Mouse (Mus musculus): ENCODE measurements around the gene 4632433K11Rik. TPM values are rescaled to one million over a fixed set of nuclear protein-coding genes. Genes with fewer than 3 reads are reported as not detected.

The 4632433K11Rik gene
- polyA plus RNA-seq, 1 experiment from 2014 or later = not detected

DNA sequence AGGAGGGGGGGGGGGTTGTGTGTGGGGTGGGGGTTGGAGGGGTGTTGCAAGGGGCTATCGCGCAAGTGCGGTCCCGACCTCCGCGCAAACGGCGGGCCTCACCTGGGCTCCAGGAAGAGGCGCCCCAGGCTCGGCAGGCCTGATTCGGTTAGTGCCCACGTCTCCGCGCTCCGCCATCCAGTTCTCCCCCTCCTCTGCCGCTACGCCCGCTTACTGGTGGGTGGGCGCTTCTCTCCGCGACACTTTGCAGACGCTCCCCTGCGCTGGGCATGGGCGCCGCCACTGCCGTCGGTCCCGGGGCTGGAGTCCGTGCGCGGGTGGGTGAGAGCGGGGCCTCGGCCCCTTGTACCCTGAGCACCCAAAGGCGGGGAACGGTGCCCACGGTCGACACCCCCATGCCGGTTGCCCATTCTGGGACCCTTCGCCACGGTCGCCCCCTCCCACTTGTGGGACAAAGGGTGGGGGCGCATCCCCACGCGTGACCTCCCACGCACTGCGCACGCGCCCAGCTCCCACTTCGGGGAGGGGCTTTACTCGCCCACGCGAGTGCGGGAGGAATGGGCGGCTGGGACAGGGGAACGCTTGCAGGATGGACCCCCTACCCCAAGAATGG is 22.8 kb downstream of the 4632433K11Rik start:
- H3K9me3 ChIP-seq (ENCODE audit: control insufficient read depth, low read length) = no peaks in the 10 kb centered on the region
- H3K9ac ChIP-seq (ENCODE audit: low read length) = peak overlapping the region; percentile 62
- peak overlapping the region; percentile 38 for H3K4me3 ChIP-seq (ENCODE audit: low read depth, low read length)
- H3K27ac ChIP-seq (ENCODE audit: low read depth, low read length) = no peak overlapping the region
- DNase-seq (ENCODE audit: low spot score) (peak; percentile 69), ATAC-seq (replicated peaks; ENCODE audit: low FRiP score) (no peak)
- peaks cover 33% of the 10 kb centered on the region for H3K4me1 ChIP-seq (replicated peaks; ENCODE audit: control insufficient read depth, insufficient read depth, low read length)
- H3K36me3 ChIP-seq (ENCODE audit: control insufficient read depth, insufficient read depth, low read length) = no peaks in the 10 kb centered on the region
- H3K27me3 ChIP-seq (ENCODE audit: control insufficient read depth, insufficient read depth, low read length) = peaks cover 59% of the 10 kb centered on the region
- peak overlapping the region; percentile 70 for H3K4me2 ChIP-seq (ENCODE audit: low read depth, low read length, severe bottlenecking)
- 3% methylated on average over 54 of the region's 55 CpGs for WGBS

DNA sequence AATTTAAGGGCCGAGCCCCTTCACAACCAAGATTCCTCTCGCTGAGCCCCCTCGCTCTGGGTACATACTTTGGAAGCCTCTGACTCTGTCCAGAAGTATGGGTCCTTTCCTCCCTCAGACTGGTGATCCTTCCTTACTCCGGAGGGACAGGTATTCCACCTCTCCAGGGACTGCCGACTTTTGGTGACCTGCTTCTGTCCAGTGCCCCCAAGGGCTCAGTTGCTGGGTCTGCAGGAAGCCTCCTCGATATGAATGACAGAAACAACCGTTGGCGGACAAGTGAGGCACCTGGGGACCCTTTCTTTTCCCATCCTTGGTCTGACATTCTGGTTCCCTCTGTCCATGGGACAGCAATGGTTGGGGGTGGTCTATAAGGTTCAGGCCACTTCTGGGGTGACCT is 23.5 kb downstream of the 4632433K11Rik start:
- 34% methylated on average over 8 of the region's 8 CpGs for WGBS
- H3K9ac ChIP-seq (ENCODE audit: low read length) = no peak overlapping the region
- no peak for DNase-seq (ENCODE audit: low spot score)

GRCm38 (mm10) chr7:5057804-5058203 is 23.9 kb downstream of the 4632433K11Rik start:
- Histone ChIP-seq H3K27ac (ENCODE audit: low read depth, low read length) (no peak overlapping the region), H3K9ac (ENCODE audit: low read length) (no peak overlapping the region), H3K4me1 (replicated peaks; ENCODE audit: control insufficient read depth, insufficient read depth, low read length) (peaks cover 24% of the 10 kb centered on the region), H3K4me2 (ENCODE audit: low read depth, low read length, severe bottlenecking) (no peak overlapping the region), H3K4me3 (ENCODE audit: low read depth, low read length) (no peak overlapping the region), H3K27me3 (ENCODE audit: control insufficient read depth, insufficient read depth, low read length) (peaks cover 52% of the 10 kb centered on the region), H3K36me3 (ENCODE audit: control insufficient read depth, insufficient read depth, low read length) (no peaks in the 10 kb centered on the region), H3K9me3 (ENCODE audit: control insufficient read depth, low read length) (no peaks in the 10 kb centered on the region)
- no peak for DNase-seq (ENCODE audit: low spot score)
- 29% methylated on average over 11 of the region's 11 CpGs for WGBS
- ATAC-seq (replicated peaks; ENCODE audit: low FRiP score) = no peak

More for the DNA sequence above, 23.5 kb downstream of the 4632433K11Rik start:
- no peak for ATAC-seq (replicated peaks; ENCODE audit: low FRiP score)
- Histone ChIP-seq H3K36me3 (ENCODE audit: control insufficient read depth, insufficient read depth, low read length) (no peaks in the 10 kb centered on the region), H3K27ac (ENCODE audit: low read depth, low read length) (no peak overlapping the region), H3K4me3 (ENCODE audit: low read depth, low read length) (peak overlapping the region; percentile 38; the same call in 1 of the 2 replicates), H3K4me2 (ENCODE audit: low read depth, low read length, severe bottlenecking) (peak overlapping the region; percentile 70; the same call in 1 of the 2 replicates), H3K9me3 (ENCODE audit: control insufficient read depth, low read length) (no peaks in the 10 kb centered on the region), H3K27me3 (ENCODE audit: control insufficient read depth, insufficient read depth, low read length) (peaks cover 56% of the 10 kb centered on the region), H3K4me1 (replicated peaks; ENCODE audit: control insufficient read depth, insufficient read depth, low read length) (peaks cover 29% of the 10 kb centered on the region)

- peaks cover 44% of the 10 kb centered on the region for H3K27me3 ChIP-seq (ENCODE audit: control insufficient read depth, insufficient read depth, low read length)
Observed at GRCm38 (mm10) chr7:5058631-5059030, 24.7 kb downstream of the 4632433K11Rik start.

GRCm38 (mm10) chr7:5059421-5059820 is 25.5 kb downstream of the 4632433K11Rik start:
- Histone ChIP-seq H3K9ac (ENCODE audit: low read length) (peak overlapping the region; percentile 86; the same call in 1 of the 2 replicates), H3K4me2 (ENCODE audit: low read depth, low read length, severe bottlenecking) (no peak overlapping the region), H3K27me3 (ENCODE audit: control insufficient read depth, insufficient read depth, low read length) (peaks cover 36% of the 10 kb centered on the region), H3K27ac (ENCODE audit: low read depth, low read length) (no peak overlapping the region), H3K36me3 (ENCODE audit: control insufficient read depth, insufficient read depth, low read length) (no peaks in the 10 kb centered on the region), H3K9me3 (ENCODE audit: control insufficient read depth, low read length) (no peaks in the 10 kb centered on the region), H3K4me3 (ENCODE audit: low read depth, low read length) (no peak overlapping the region), H3K4me1 (replicated peaks; ENCODE audit: control insufficient read depth, insufficient read depth, low read length) (peaks cover 20% of the 10 kb centered on the region)
- no peak for ATAC-seq (replicated peaks; ENCODE audit: low FRiP score)
- 90% methylated on average over 12 of the region's 12 CpGs for WGBS
- no peak for DNase-seq (ENCODE audit: low spot score)

More at GRCm38 (mm10) chr7:5058631-5059030, 24.7 kb downstream of the 4632433K11Rik start:
- H3K4me3 ChIP-seq (ENCODE audit: low read depth, low read length) = no peak overlapping the region
- 86% methylated on average over 1 of the region's 1 CpGs for WGBS
- H3K36me3 ChIP-seq (ENCODE audit: control insufficient read depth, insufficient read depth, low read length) = no peaks in the 10 kb centered on the region
- H3K9ac ChIP-seq (ENCODE audit: low read length) = no peak overlapping the region
- ATAC-seq (replicated peaks; ENCODE audit: low FRiP score) = no peak
- no peak overlapping the region for H3K4me2 ChIP-seq (ENCODE audit: low read depth, low read length, severe bottlenecking)
- peaks cover 18% of the 10 kb centered on the region for H3K4me1 ChIP-seq (replicated peaks; ENCODE audit: control insufficient read depth, insufficient read depth, low read length)
- no peak overlapping the region for H3K27ac ChIP-seq (ENCODE audit: low read depth, low read length)
- H3K9me3 ChIP-seq (ENCODE audit: control insufficient read depth, low read length) = no peaks in the 10 kb centered on the region
- no peak for DNase-seq (ENCODE audit: low spot score)

GRCm38 (mm10) chr7:5060239-5060731 is 26.4 kb downstream of the 4632433K11Rik start:
- Histone ChIP-seq H3K27me3 (ENCODE audit: control insufficient read depth, insufficient read depth, low read length) (peaks cover 27% of the 10 kb centered on the region), H3K4me2 (ENCODE audit: low read depth, low read length, severe bottlenecking) (peak overlapping the region; percentile 88), H3K4me1 (replicated peaks; ENCODE audit: control insufficient read depth, insufficient read depth, low read length) (peaks cover 20% of the 10 kb centered on the region), H3K9me3 (ENCODE audit: control insufficient read depth, low read length) (no peaks in the 10 kb centered on the region), H3K27ac (ENCODE audit: low read depth, low read length) (peak overlapping the region; percentile 98), H3K9ac (ENCODE audit: low read length) (peak overlapping the region; percentile 86), H3K36me3 (ENCODE audit: control insufficient read depth, insufficient read depth, low read length) (no peaks in the 10 kb centered on the region), H3K4me3 (ENCODE audit: low read depth, low read length) (peak overlapping the region; percentile 64)
- 0 out of 2 replicates have a peak, but pooled peaks have one; percentile 9 for ATAC-seq (replicated peaks; ENCODE audit: low FRiP score)
- 2% methylated on average over 27 of the region's 27 CpGs for WGBS
- peak; percentile 87 for DNase-seq (ENCODE audit: low spot score)

GRCm38 (mm10) chr7:5060944-5061773 is 27.2 kb downstream of the 4632433K11Rik start:
- H3K4me2 ChIP-seq (ENCODE audit: low read depth, low read length, severe bottlenecking) = peak overlapping the region; percentile 88
- under 1% methylated on average over 60 of the region's 60 CpGs for WGBS
- ATAC-seq (replicated peaks; ENCODE audit: low FRiP score) (peak; percentile 88), DNase-seq (ENCODE audit: low spot score) (peak; percentile 97)
- no peaks in the 10 kb centered on the region for H3K9me3 ChIP-seq (ENCODE audit: control insufficient read depth, low read length)
- peaks cover 20% of the 10 kb centered on the region for H3K4me1 ChIP-seq (replicated peaks; ENCODE audit: control insufficient read depth, insufficient read depth, low read length)
- peak overlapping the region; percentile 86 for H3K9ac ChIP-seq (ENCODE audit: low read length)
- H3K27me3 ChIP-seq (ENCODE audit: control insufficient read depth, insufficient read depth, low read length) = peaks cover 19% of the 10 kb centered on the region
- peak overlapping the region; percentile 98 for H3K27ac ChIP-seq (ENCODE audit: low read depth, low read length)
- H3K4me3 ChIP-seq (ENCODE audit: low read depth, low read length) = peak overlapping the region; percentile 64
- H3K36me3 ChIP-seq (ENCODE audit: control insufficient read depth, insufficient read depth, low read length) = no peaks in the 10 kb centered on the region

GRCm38 (mm10) chr7:5061774-5062359 is 27.9 kb downstream of the 4632433K11Rik start, which contains the start of gene U2af2:
TSS of gene U2af2 (plus strand) at chr7:5062143.
- DNase-seq (ENCODE audit: low spot score) (peak; percentile 98), ATAC-seq (replicated peaks; ENCODE audit: low FRiP score) (peak; percentile 86)
- Histone ChIP-seq H3K4me3 (ENCODE audit: low read depth, low read length) (peak within 1 kb of the TSS; percentile 64), H3K9me3 (ENCODE audit: control insufficient read depth, low read length) (no peaks in the 10 kb centered on the region), H3K27me3 (ENCODE audit: control insufficient read depth, insufficient read depth, low read length) (peaks cover 13% of the 10 kb centered on the region), H3K4me2 (ENCODE audit: low read depth, low read length, severe bottlenecking) (peak within 1 kb of the TSS; percentile 88), H3K36me3 (ENCODE audit: control insufficient read depth, insufficient read depth, low read length) (no peaks in the 10 kb centered on the region), H3K4me1 (replicated peaks; ENCODE audit: control insufficient read depth, insufficient read depth, low read length) (peaks cover 15% of the 10 kb centered on the region), H3K27ac (ENCODE audit: low read depth, low read length) (peak within 1 kb of the TSS; percentile 98), H3K9ac (ENCODE audit: low read length) (peak within 1 kb of the TSS; percentile 86)
- WGBS = under 1% methylated on average over 63 of the region's 65 CpGs

Measured in forebrain, embryonic 11.5 days (tissue).